Mouse (Mus musculus) cerebellum, adult 2 months (tissue): Measurements from ENCODE around the gene Dusp1.

Source experiments
- CTCF ChIP-seq: fragments of 200-500 bp; IDR thresholded peaks from 2 replicates; pipeline ENCODE4 v1.5.1; 2011; ENCODE audit warnings: low read depth, mild to moderate bottlenecking, control low read depth, low read length, moderate library complexity, borderline replicate concordance; ENCODE audit not compliant: insufficient read depth
- POLR2A ChIP-seq: fragments of 200-500 bp; IDR thresholded peaks from 2 replicates; pipeline ENCODE4 v1.6.1; 2011; ENCODE audit warnings: low read length, control low read depth, borderline replicate concordance; ENCODE audit not compliant: insufficient read depth

DNA sequence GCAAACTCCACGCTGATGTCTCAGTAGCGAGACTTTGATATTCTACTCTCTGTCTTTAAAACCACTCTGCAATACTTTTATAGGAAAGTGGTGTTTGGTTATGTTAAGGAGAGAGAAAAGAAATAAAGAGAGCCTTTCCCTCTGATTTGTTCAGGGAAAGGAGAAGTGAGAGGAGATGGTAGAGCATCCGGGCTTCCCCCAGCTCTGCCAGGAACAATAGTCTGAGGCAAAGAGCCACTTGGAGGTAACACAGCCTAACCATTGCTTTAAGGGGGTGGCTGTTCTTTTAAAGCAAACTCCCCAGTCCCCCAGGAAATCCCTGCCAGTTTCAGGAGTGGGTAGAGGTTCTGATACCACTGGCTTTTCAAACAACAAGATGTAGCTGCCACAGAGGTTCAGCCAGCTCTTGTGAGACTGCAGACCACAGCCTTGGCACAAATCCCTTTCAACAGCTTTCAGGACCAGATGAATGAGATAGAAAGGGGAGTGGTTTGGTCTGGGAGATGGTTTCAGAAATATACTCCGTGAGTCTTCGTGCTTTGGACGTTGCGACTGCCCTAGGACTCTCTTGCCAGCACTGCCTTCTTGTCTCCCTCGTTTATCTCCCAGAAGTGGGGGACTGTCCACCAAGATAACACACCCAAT, 17.5 kb downstream of the Dusp1 start:
- TF ChIP-seq CTCF = no peak
- no peak for TF ChIP-seq POLR2A
